Mouse (Mus musculus): Measurements from ENCODE around the gene Odaph. TPM values are rescaled to one million over a fixed set of nuclear protein-coding genes. Genes with fewer than 3 reads are reported as not detected.

Gene Odaph
- polyA plus RNA-seq, 1 experiment, result not detected

DNA sequence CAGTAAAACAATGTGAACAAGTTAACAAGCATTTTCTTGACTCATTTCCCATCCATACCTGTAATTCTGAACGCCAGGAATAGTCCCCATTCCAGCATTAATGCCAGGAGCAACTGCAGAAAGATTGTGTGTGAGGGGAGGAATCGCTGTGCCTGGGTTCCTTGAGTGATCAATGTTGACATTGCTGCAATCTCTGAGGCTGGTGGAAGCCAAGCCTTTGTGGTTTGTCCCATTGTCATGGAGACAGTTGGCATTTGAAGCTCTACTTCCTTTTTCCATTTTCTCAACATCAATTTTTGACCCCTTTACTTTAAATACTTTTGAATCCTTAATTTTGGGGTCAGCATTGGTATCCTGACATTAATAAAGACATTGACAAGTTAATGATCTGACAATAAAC lies 32.7 kb downstream of the Odaph start:
- Histone ChIP-seq H3K4me3 (ENCODE audit: insufficient read depth, low read length) (no peak overlapping the region), H3K4me1 (ENCODE audit: control insufficient read depth, insufficient read depth, low read length) (no peaks in the 10 kb centered on the region), H3K27ac (ENCODE audit: insufficient read depth, low read length) (no peak overlapping the region)
- TF ChIP-seq POLR2A (IDR thresholded peaks at IDR 0.05; ENCODE audit: extremely low read depth, insufficient read depth, low read length) (no peak), CTCF (IDR thresholded peaks at IDR 0.05; ENCODE audit: extremely low read depth, insufficient read depth, low read length) (no peak)

GRCm38 (mm10) chr5:92042377-92043348 lies 55.4 kb downstream of the Odaph start:
- peak overlapping the region; percentile 73 for H3K27ac ChIP-seq (ENCODE audit: insufficient read depth, low read length)
- H3K4me1 ChIP-seq (ENCODE audit: control insufficient read depth, insufficient read depth, low read length), result 0 out of 2 replicates have a peak, but pooled peaks cover 1% of the 10 kb centered on the region
- peak overlapping the region; percentile 70 for H3K4me3 ChIP-seq (ENCODE audit: insufficient read depth, low read length)
- TF ChIP-seq POLR2A (IDR thresholded peaks at IDR 0.05; ENCODE audit: extremely low read depth, insufficient read depth, low read length) (peak; percentile 67), CTCF (IDR thresholded peaks at IDR 0.05; ENCODE audit: extremely low read depth, insufficient read depth, low read length) (no peak)

- H3K27ac ChIP-seq (ENCODE audit: insufficient read depth, low read length), result peak within 1 kb of the TSS; percentile 73
Measured at GRCm38 (mm10) chr5:92043783-92044182, 56.5 kb downstream of the Odaph start, which contains the start of gene Cdkl2. Gene Cdkl2 (minus strand): TSS chr5:92043883.

More at GRCm38 (mm10) chr5:92043783-92044182, 56.5 kb downstream of the Odaph start, which contains the start of gene Cdkl2:
- Histone ChIP-seq H3K4me1 (ENCODE audit: control insufficient read depth, insufficient read depth, low read length) (0 out of 2 replicates have a peak, but pooled peaks cover 1% of the 10 kb centered on the region), H3K4me3 (ENCODE audit: insufficient read depth, low read length) (peak within 1 kb of the TSS; percentile 70)
- no peak for TF ChIP-seq CTCF (IDR thresholded peaks at IDR 0.05; ENCODE audit: extremely low read depth, insufficient read depth, low read length)

Other genes starting within 250 kb of the Odaph start
- 43.8 and 45.5 TPM in 2 replicates for gene Rchy1, start 24.4 kb upstream of the Odaph start, polyA plus RNA-seq (2012; rRNA removed)
- 19.0 and 21.9 TPM in 2 replicates for gene Cdkl2, start 56.4 kb downstream of the Odaph start, polyA plus RNA-seq (2012; rRNA removed)
- gene G3bp2, start 96.2 kb downstream of the Odaph start, polyA plus RNA-seq (2012; rRNA removed), result 121 and 127 TPM in 2 replicates
- 44.8 and 46.2 TPM in 2 replicates for gene Uso1, start 150.5 kb downstream of the Odaph start, polyA plus RNA-seq (2012; rRNA removed)
- not detected in 2 replicates for gene U90926, start 227.9 kb downstream of the Odaph start, polyA plus RNA-seq (2012; rRNA removed)